Mouse (Mus musculus) MEL (cell line): ENCODE results near the gene Nrcam.

Experiments
- CTCF ChIP-seq, 3 experiments: IDR thresholded peaks in 2 of 3; conservative IDR thresholded peaks in 1 of 3; 2 replicates each; pipeline ENCODE4 v1.5.1; 2011 to 2012; ENCODE audit warnings: low read length in 3 of 3, low read depth in 2 of 3, mild to moderate bottlenecking in 2 of 3, improper control_type of control experiment in 1 of 3, inconsistent platforms in 1 of 3, mixed read lengths in 1 of 3, moderate library complexity in 1 of 3; ENCODE audit not compliant: control insufficient read depth in 1 of 3, insufficient read depth in 1 of 3, poor library complexity in 1 of 3, severe bottlenecking in 1 of 3
- ELF1 ChIP-seq: IDR thresholded peaks from 2 replicates; pipeline ENCODE4 v1.6.1; 2014; ENCODE audit warnings: low read depth, mild to moderate bottlenecking, inconsistent platforms, low read length, improper control_type of control experiment, moderate library complexity
- MYB ChIP-seq: IDR thresholded peaks from 2 replicates; pipeline ENCODE4 v1.6.1; 2011; ENCODE audit warnings: mild to moderate bottlenecking, low read depth, low read length, improper control_type of control experiment
- SIN3A ChIP-seq: IDR thresholded peaks from 2 replicates; pipeline ENCODE4 v1.6.1; 2012; ENCODE audit warnings: low read length, improper control_type of control experiment, inconsistent platforms
- TAL1 ChIP-seq: IDR thresholded peaks from 2 replicates; pipeline ENCODE4 v1.6.1; 2012; ENCODE audit warnings: mild to moderate bottlenecking, inconsistent platforms, low read length, moderate library complexity, mixed read lengths

GRCm38 (mm10) chr12:44308221-44308620 lies 20.5 kb upstream of the Nrcam start:
- TF ChIP-seq MYB, result 0 out of 2 replicates have a peak, but pooled peaks have one; percentile 24
- no peak for TF ChIP-seq ELF1
- TF ChIP-seq TAL1, result no peak
- no peak for TF ChIP-seq CTCF (IDR thresholded peaks at IDR 0.05 in 2 of 3, conservative IDR thresholded peaks at IDR 0.05 in 1 of 3; ENCODE audit: control insufficient read depth in 1 of 3, insufficient read depth in 1 of 3, low read depth in 2 of 3, low read length in 3 of 3, poor library complexity in 1 of 3, severe bottlenecking in 1 of 3)
- no peak for TF ChIP-seq SIN3A
